Mouse (Mus musculus): ENCODE measurements around the gene C030005K15Rik.
"Not testable (repeated sequence)": the region's sequence is repeated elsewhere in the genome, so short reads cannot be mapped to it uniquely, and the experiment has no call there.

Gene C030005K15Rik

DNA sequence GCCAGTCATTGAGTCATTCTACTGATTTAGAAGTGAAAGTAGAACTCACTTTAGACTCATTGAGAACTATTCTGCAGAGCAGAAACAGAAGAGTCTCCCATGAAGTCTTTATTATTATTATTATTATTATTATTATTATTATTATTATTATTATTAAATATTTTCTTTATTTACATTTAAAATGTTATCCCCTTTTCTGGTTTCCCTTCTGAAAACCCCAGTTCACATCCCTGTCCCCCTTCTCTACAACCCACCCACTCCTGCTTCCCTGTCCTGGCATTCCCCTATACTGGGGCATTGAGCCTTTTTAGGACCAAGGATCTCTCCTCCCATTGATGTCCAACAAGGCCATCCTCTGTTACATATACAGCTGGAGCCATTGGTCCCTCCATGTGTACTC lies at the start of gene C030005K15Rik:
TSS of gene C030005K15Rik (minus strand) at position 101 of the 400 bp plus-strand sequence.
- DNase-seq: not testable (repeated sequence)

GRCm38 (mm10) chr10:97768171-97768749 lies 41.7 kb upstream of the C030005K15Rik start:
- peak; percentile 41 for DNase-seq

DNA sequence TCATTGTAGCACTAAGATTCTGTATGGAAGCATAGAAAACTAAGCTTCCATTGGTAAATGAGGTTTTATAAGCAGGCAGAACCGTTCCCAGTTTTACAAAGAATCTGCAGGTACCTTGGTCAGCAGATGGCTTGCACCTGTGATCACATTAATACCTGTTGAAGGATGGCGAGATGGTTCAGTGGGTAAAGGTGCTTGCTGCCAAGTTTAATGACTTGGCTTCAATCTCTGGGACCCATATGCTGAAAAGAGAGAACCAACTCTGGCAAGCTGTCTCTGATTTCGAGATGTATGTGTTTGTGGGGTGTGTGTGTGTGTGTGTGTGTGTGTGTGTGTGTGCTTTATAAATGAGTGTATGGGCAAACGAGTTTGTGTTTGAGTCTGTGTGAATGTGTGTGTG lies 27.3 kb upstream of the C030005K15Rik start:
- no peak for DNase-seq

DNA sequence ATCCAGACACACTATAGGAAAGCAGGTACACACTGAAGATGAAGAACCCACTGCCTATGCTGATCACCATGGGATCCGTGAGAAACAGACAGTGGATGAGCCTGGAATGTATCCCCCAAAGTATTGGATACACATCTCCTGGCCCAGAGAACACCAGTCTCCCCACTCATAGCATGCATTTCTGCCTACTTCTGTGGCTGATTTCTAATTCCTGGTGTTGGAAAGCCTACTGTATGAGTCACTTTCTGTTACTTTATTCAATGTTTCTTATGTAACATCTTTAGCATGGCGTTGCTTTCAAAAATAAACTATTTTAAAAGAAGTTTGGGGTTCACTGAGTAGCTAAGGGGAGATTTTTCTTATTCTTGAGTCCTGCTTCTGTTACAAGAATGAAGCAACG lies 20.7 kb upstream of the C030005K15Rik start:
- DNase-seq: no peak

GRCm38 (mm10) chr10:97725929-97726328 lies 626 bp downstream of the C030005K15Rik start:
- DNase-seq: no peak

DNA sequence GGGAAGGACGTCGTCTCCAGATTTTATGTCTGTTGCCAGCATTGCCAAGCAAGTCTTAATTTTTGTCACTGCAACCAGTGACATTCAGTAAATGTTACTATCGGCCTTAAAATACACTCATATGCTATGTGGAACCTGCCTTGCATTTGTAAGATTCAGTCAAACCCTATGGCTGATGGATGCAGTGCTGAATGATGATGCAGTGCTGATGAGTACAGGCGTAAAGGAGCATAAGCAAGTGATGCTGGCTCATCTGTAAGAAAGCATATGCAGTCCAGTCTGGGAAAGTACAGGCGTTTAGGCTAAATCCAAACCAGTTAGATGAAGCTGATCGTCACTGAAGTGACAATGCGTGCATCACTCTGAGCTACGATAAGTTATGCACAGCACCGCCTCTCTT lies 3.8 kb downstream of the C030005K15Rik start:
- DNase-seq: no peak

DNA sequence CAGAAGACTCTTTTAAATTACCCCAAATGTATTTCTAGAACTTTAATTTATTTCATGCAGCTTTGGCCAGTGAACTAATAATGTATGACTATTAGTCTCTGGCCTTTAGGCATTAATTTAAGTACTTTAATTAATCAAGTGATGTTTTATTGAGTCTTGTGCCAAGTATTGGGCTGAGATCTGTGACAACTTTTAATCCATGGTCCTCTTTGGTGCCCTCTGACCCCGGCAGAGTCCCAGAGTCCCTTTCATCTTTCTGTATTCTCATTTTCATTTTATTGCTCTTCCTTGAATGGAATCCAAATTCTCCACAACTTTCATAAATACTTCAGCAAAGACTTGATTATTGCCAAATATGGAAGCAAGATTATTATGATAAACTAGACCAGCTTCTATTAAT lies 5.9 kb downstream of the C030005K15Rik start:
- DNase-seq: no peak

GRCm38 (mm10) chr10:97718021-97718420 lies 8.5 kb downstream of the C030005K15Rik start:
- DNase-seq: no peak

DNA sequence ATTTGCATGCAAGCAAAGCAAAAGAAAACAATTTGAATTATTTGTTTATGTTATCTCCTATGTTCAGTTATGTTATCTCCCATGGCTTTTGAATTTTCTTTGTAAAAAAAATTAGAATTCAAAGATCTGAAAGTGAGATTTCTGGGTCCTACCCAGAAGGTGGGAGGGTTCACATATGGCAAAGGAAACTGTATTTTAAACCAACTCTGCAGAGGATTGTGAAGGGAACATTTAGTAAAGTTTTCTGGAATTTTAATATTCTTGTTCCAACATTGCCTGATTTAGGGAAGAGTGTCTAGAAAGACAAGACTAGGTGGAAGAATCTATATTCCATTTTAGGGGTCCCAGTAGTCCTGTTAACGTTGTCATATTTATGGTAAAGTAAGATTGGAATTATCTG lies 9.3 kb downstream of the C030005K15Rik start:
- DNase-seq: no peak

DNA sequence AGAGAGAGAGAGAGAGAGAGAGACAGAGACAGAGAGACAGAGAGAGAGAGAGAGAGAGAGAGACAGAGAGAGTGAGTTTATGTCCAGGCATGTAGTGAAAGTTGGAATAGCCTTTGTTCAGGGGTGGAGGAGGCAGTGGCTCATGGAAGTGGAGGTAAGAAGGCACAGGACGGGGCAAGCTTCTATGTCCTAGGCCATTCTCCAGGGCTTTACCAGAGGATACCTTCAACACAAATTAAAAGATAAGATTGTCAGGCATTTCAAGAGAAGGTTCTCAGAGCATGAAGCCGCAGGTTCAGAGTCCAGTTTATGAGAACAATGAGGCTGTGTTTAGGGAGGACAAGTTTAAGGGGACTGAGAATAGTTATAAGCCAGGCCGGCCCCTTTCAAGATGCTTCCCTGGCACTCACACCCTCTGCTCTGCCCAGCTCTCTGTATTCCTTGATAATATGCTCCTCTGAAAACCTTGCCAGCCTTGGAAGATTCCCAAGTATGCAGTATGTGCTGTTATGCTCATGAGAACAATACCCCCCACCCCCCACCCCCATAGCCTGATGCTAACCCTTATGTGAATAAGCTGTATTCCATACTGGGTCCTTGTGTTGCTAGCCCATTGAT lies 11.2 kb downstream of the C030005K15Rik start:
- no peak for DNase-seq

DNA sequence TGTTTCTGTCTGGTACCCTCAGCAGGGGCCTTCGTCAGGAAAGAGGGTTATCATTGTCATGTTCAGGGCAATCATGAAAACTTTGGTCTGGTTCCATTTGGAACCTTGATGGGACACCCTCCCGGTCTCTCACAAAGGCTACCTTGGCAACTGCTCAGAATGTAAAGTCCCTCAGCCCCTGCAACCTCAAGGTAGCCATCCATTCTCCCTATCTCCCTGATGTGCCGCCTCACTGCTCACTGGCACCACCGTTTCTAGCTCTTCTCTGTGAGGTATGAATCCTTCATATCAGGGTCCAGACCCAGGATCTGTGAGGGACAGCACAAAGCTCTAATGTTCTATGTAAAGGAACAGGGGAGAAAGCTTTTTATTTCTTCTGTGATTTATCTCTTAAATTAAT lies 12.0 kb downstream of the C030005K15Rik start:
- no peak for DNase-seq

DNA sequence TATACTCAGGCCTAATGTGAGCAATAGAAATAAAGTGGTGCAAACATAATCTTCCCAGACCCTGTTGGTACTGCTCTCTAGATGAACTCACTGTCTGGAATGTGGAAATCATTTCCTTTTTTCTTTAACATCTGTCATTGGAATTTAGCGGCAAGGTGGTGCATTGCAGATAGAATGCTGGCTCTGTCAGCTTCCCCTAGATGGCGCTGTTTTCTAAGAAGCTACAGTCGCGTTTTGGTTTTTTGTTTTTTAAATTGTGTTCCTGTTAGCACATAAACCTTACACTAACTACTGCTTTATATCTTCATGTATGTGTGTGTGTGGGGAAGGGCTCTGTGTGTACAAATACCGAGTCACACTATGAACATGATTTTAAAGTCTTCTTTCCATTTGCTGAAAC lies 13.9 kb downstream of the C030005K15Rik start:
- peak; percentile 17 for DNase-seq

DNA sequence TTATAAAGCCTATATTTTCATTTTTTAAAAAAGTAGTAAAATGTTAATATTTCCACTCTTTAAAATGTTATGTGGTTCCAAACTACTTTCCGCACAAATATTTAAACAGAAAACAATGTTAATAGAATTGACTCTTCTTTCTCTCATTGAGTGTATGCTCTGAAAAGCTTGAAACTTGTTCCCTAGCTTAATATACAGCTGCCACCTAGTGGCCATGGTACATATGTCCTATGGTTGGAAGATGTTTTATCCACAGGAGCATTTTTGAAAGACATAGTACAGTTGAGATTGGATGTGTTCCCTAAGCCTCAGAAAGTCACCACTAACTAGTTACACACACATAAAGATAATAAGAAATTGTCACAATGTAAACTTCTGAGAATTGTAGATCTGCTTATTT lies 22.0 kb downstream of the C030005K15Rik start:
- DNase-seq: peak; percentile 46

DNA sequence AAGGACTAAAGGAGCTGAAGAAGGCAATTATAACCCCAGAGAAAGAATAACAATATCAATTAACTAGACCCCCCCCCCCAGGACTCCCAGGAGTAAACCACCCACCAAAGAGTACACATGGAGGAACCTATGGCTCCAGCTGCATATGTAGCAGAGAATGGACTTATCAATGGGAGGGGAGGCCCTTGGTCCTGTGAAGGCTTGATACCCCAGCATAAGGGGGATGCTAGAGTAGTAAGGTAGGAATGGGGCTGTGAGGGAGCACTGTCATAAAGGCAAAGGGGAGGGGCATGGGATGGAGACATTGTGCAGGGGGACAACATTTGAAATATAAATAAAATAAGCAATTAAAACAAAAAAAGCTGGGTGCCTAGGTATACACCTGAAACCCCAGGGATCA lies 24.2 kb downstream of the C030005K15Rik start:
- DNase-seq: no peak

DNA sequence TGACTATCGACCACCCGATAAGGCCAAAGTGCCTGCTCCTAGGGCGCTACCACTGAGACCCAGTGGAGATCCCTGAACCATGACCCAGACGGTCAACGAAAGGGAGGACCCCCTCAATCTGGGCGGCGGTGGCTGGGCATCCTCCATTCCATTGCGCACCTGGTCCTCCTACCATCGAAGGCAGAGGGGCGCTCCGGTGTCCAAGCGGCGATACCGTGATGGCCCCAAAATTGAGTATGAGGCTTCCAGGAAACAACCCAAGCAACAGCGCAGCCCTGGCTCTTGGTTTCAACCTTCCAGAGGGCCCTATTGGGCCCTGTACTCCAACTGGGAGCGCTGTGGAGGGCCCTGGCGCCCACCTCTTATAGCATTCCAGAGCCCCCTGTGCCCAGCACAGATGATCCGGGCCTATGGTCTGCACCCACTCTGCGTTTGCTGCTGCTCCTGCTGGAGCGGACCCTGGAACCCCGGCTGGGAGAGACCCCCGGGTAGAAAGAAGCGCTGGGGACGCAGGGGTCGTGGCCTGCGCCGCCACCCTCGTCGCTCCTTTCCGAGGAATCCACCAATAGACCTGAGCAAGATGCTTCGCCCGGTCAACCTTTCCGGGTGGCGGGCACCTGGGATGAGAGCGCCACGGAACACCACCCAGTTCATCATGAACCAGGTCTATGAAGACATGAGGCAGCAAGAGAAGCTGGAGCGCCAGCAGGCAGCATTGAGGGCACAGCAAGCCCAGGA lies 33.0 kb downstream of the C030005K15Rik start:
- DNase-seq: no peak

- no peak for DNase-seq
These were observed 33.6 kb downstream of the C030005K15Rik start, which contains the start of gene Ccer1 for GRCm38 (mm10) chr10:97692913-97693312. Ccer1 (plus strand) TSS chr10:97693059.

- DNase-seq: no peak
These were observed 37.1 kb downstream of the C030005K15Rik start for GRCm38 (mm10) chr10:97689425-97689824.

- DNase-seq: no peak
These were observed 39.4 kb downstream of the C030005K15Rik start for GRCm38 (mm10) chr10:97687198-97687597.

- DNase-seq: no peak
These were observed 43.6 kb downstream of the C030005K15Rik start for GRCm38 (mm10) chr10:97682981-97683380.

Data from right cerebral cortex, postnatal 14 days (tissue).